Mouse (Mus musculus): ENCODE data around the gene Mta2. TPM values are rescaled to one million over a fixed set of nuclear protein-coding genes. Genes with fewer than 3 reads are reported as not detected.

Mta2 gene
- total and polyA plus RNA-seq, 3 experiments: 76.9 to 183 (median 177) TPM

DNA sequence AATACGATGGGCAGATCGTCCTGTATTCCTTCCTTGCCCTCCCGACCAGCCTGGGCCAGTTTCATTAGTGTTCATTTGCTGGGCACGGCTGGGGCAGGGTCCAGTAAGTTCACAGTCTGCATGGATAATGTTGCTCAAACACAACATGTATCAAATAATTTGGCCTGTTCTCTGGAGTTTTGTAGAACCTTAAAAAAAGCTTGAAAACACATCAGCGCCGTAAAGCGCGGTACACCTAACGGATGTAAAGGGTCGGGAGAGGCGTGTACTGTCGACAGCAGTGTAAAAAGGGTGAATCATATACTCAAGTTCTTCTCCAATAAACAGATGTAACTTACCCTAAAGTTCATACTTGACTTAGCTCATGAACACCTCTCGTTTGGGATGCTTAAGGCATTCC, 43.1 kb upstream of the Mta2 start:
- H3K9me3 ChIP-seq (replicated peaks): peaks cover 5% of the 10 kb centered on the region
- peaks cover 73% of the 10 kb centered on the region for H3K36me3 ChIP-seq (replicated peaks)
- H3K4me1 ChIP-seq (ENCODE audit: insufficient read depth, low read depth, low read length): peaks cover 71% of the 10 kb centered on the region
- ATAC-seq (ENCODE audit: extremely low read depth, insufficient number of reproducible peaks, low FRiP score, poor library complexity, severe bottlenecking) (no peak), DNase-seq (ENCODE audit: low spot score) (no peak)
- peak overlapping the region; percentile 95 for H3K4me3 ChIP-seq (ENCODE audit: low read depth, low read length)
- H3K27me3 ChIP-seq (ENCODE audit: insufficient read depth, low read length): no peaks in the 10 kb centered on the region
- TF ChIP-seq TAL1 (conservative IDR thresholded peaks at IDR 0.05; ENCODE audit: low read depth, low read length): no peak
- no peak for TF ChIP-seq GATA1 (IDR thresholded peaks at IDR 0.05; ENCODE audit: borderline replicate concordance, low read length)
- no peak for TF ChIP-seq CTCF (IDR thresholded peaks at IDR 0.05; ENCODE audit: low read depth, low read length)
- no peak for TF ChIP-seq GATA2 (IDR thresholded peaks at IDR 0.05; ENCODE audit: borderline replicate concordance, low read depth, low read length)
- no peak for TF ChIP-seq POLR2AphosphoS5 (IDR thresholded peaks at IDR 0.05; ENCODE audit: insufficient replicate concordance, low read depth, low read length)

DNA sequence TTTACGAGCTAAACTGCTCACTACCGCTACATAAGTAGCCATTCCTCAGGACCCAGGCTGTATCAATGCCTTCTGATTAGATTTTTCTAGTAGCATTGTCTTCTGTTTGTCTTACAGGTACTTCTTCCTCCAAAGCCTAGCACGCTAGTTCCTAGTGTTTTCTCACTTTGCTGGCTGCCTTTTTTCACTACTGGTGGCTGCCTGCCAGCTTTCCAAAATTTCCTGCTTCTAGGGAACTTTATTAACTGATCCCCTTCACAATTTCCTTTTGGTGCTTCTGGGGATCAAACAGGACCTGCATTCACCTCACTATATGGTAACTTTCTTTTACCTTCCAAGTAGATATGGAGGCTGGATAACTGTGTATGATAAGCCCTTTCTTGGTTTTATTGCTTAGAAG, 42.6 kb upstream of the Mta2 start:
- H3K4me3 ChIP-seq (ENCODE audit: low read depth, low read length): peak overlapping the region; percentile 95
- TF ChIP-seq GATA1 (IDR thresholded peaks at IDR 0.05; ENCODE audit: borderline replicate concordance, low read length) (no peak), CTCF (IDR thresholded peaks at IDR 0.05; ENCODE audit: low read depth, low read length) (no peak)
- H3K4me1 ChIP-seq (ENCODE audit: insufficient read depth, low read depth, low read length): peaks cover 68% of the 10 kb centered on the region

DNA sequence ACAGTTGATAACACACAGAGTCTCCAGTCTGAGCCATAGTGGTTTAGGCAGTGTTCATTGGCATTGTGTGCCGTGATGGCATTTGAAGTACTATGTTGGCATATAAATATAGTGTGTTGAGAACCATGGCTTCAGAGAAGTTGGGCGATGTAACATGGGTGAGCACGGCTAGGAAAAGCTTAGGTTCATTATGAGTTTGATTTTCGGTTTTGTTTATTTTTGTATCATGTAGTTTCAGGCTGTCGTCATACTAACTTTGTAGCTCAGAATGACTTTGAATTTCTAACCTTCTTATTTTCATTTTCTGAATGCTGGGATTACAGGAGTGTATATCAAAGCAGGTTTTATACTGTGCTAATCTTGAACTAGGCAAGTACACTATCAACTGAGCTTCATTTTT, 38.3 kb upstream of the Mta2 start:
- Histone ChIP-seq H3K4me3 (ENCODE audit: low read depth, low read length) (no peak overlapping the region), H3K36me3 (replicated peaks) (peaks cover 88% of the 10 kb centered on the region), H3K4me1 (ENCODE audit: insufficient read depth, low read depth, low read length) (peaks cover 44% of the 10 kb centered on the region), H3K9me3 (replicated peaks) (no peaks in the 10 kb centered on the region), H3K27me3 (ENCODE audit: insufficient read depth, low read length) (no peaks in the 10 kb centered on the region)
- TF ChIP-seq CTCF (IDR thresholded peaks at IDR 0.05; ENCODE audit: low read depth, low read length): no peak
- no peak for TF ChIP-seq TAL1 (conservative IDR thresholded peaks at IDR 0.05; ENCODE audit: low read depth, low read length)
- TF ChIP-seq POLR2AphosphoS5 (IDR thresholded peaks at IDR 0.05; ENCODE audit: insufficient replicate concordance, low read depth, low read length): no peak
- TF ChIP-seq GATA2 (IDR thresholded peaks at IDR 0.05; ENCODE audit: borderline replicate concordance, low read depth, low read length): no peak
- no peak for TF ChIP-seq GATA1 (IDR thresholded peaks at IDR 0.05; ENCODE audit: borderline replicate concordance, low read length)
- DNase-seq (ENCODE audit: low spot score) (no peak), ATAC-seq (ENCODE audit: extremely low read depth, insufficient number of reproducible peaks, low FRiP score, poor library complexity, severe bottlenecking) (no peak)

More for the DNA sequence above, 42.6 kb upstream of the Mta2 start:
- Histone ChIP-seq H3K36me3 (replicated peaks) (peaks cover 78% of the 10 kb centered on the region), H3K27me3 (ENCODE audit: insufficient read depth, low read length) (no peaks in the 10 kb centered on the region), H3K9me3 (replicated peaks) (peaks cover 5% of the 10 kb centered on the region)
- ATAC-seq (ENCODE audit: extremely low read depth, insufficient number of reproducible peaks, low FRiP score, poor library complexity, severe bottlenecking): no peak
- no peak for DNase-seq (ENCODE audit: low spot score)

DNA sequence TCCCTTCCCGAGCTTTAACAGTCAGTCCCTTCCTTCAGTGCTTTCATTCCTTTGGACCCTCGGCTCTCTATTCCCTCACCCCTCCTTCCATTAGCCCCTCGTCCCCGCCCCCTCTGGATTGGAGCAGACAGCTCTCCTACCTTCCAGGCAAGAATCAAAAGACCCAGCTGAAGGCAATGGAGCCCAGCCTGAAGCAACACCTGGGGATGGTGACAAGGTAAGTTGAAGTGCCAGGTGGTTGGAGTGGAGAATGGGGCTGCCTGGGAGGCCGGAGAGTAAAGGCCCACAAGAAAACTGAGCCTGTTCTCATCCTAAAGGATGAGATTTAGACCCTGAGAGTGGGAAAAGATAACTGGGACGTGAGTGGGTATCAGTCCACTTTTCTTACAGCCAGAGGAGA, 33.1 kb upstream of the Mta2 start:
- H3K9me3 ChIP-seq (replicated peaks): no peaks in the 10 kb centered on the region
- ATAC-seq (ENCODE audit: extremely low read depth, insufficient number of reproducible peaks, low FRiP score, poor library complexity, severe bottlenecking) (no peak), DNase-seq (ENCODE audit: low spot score) (no peak)
- H3K27me3 ChIP-seq (ENCODE audit: insufficient read depth, low read length): no peaks in the 10 kb centered on the region
- peaks cover 13% of the 10 kb centered on the region for H3K4me1 ChIP-seq (ENCODE audit: insufficient read depth, low read depth, low read length)
- TF ChIP-seq TAL1 (conservative IDR thresholded peaks at IDR 0.05; ENCODE audit: low read depth, low read length): no peak
- no peak for TF ChIP-seq GATA2 (IDR thresholded peaks at IDR 0.05; ENCODE audit: borderline replicate concordance, low read depth, low read length)
- TF ChIP-seq CTCF (IDR thresholded peaks at IDR 0.05; ENCODE audit: low read depth, low read length): no peak
- no peak for TF ChIP-seq POLR2AphosphoS5 (IDR thresholded peaks at IDR 0.05; ENCODE audit: insufficient replicate concordance, low read depth, low read length)
- TF ChIP-seq GATA1 (IDR thresholded peaks at IDR 0.05; ENCODE audit: borderline replicate concordance, low read length): no peak
- no peak overlapping the region for H3K4me3 ChIP-seq (ENCODE audit: low read depth, low read length)
- H3K36me3 ChIP-seq (replicated peaks): peaks cover 98% of the 10 kb centered on the region

DNA sequence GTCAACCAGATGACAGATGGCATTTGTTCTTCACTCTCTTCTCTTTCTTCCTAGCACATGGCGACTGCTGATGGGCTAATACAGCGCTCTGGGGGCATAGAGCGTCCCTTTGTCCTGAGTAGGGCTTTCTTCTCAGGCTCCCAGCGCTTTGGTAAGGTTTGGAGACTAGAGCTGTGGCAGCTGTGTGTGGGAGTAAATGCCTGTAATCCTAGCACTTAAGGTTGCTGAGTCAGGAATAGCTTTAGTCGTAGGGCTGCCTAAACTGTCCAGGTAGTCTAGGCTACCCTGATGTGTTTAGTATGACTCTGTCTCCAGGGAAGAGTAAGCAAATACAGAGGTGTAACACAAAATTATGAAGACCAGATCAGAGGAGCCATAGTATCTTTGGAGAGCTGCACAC, 29.9 kb upstream of the Mta2 start:
- ATAC-seq (ENCODE audit: extremely low read depth, insufficient number of reproducible peaks, low FRiP score, poor library complexity, severe bottlenecking) (no peak), DNase-seq (ENCODE audit: low spot score) (no peak)
- Histone ChIP-seq H3K27me3 (ENCODE audit: insufficient read depth, low read length) (no peaks in the 10 kb centered on the region), H3K9me3 (replicated peaks) (no peaks in the 10 kb centered on the region), H3K36me3 (replicated peaks) (peaks cover 100% of the 10 kb centered on the region), H3K4me3 (ENCODE audit: low read depth, low read length) (no peak overlapping the region), H3K4me1 (ENCODE audit: insufficient read depth, low read depth, low read length) (peaks cover 10% of the 10 kb centered on the region)
- TF ChIP-seq GATA2 (IDR thresholded peaks at IDR 0.05; ENCODE audit: borderline replicate concordance, low read depth, low read length) (no peak), CTCF (IDR thresholded peaks at IDR 0.05; ENCODE audit: low read depth, low read length) (no peak), TAL1 (conservative IDR thresholded peaks at IDR 0.05; ENCODE audit: low read depth, low read length) (no peak), POLR2AphosphoS5 (IDR thresholded peaks at IDR 0.05; ENCODE audit: insufficient replicate concordance, low read depth, low read length) (no peak), GATA1 (IDR thresholded peaks at IDR 0.05; ENCODE audit: borderline replicate concordance, low read length) (no peak)

DNA sequence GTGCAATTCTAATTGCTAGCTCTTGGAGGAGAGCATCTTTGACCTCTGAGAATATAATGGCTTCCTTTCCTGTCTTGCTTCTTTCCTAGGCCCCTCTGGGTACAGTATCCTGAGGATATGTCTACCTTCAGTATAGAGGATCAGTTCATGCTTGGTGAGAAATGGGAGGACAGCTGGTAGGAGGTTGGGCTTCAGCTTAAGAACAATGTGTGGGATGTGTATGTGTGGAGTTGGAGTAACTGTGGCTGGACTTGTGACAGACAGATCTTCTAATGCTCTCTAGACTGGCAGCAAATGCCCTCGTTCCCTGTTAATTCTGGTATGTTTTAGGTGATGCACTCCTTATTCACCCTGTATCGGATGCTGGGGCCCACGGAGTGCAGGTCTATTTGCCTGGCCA, 27.5 kb upstream of the Mta2 start:
- H3K27me3 ChIP-seq (ENCODE audit: insufficient read depth, low read length): no peaks in the 10 kb centered on the region
- ATAC-seq (ENCODE audit: extremely low read depth, insufficient number of reproducible peaks, low FRiP score, poor library complexity, severe bottlenecking) (no peak), DNase-seq (ENCODE audit: low spot score) (no peak)
- TF ChIP-seq GATA1 (IDR thresholded peaks at IDR 0.05; ENCODE audit: borderline replicate concordance, low read length) (no peak), TAL1 (conservative IDR thresholded peaks at IDR 0.05; ENCODE audit: low read depth, low read length) (no peak), GATA2 (IDR thresholded peaks at IDR 0.05; ENCODE audit: borderline replicate concordance, low read depth, low read length) (no peak), POLR2AphosphoS5 (IDR thresholded peaks at IDR 0.05; ENCODE audit: insufficient replicate concordance, low read depth, low read length) (no peak)
- peaks cover 86% of the 10 kb centered on the region for H3K36me3 ChIP-seq (replicated peaks)
- H3K4me1 ChIP-seq (ENCODE audit: insufficient read depth, low read depth, low read length): peaks cover 5% of the 10 kb centered on the region; the same call in 1 of the 2 replicates
- H3K4me3 ChIP-seq (ENCODE audit: low read depth, low read length): no peak overlapping the region
- H3K9me3 ChIP-seq (replicated peaks): no peaks in the 10 kb centered on the region

DNA sequence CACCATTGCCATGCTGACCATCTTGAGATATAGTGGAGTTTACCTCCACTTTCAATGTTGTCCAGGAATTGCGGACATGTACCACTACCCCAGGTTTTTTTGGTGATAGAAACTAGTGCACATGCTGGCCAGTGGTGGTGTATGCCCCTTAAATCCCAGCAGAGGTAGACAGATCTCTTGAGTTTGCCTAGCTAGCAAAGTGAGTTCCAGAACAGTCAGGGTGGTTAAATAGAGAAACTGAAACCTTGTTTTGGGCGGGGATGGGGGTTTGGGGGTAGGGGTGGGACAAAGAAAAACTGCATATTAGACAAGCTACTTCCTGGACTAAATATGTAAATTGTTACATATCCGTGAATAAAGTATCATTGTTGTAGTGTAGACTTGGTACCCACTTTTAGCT, 22.7 kb upstream of the Mta2 start:
- ATAC-seq (ENCODE audit: extremely low read depth, insufficient number of reproducible peaks, low FRiP score, poor library complexity, severe bottlenecking): no peak
- H3K36me3 ChIP-seq (replicated peaks): peaks cover 57% of the 10 kb centered on the region
- no peak overlapping the region for H3K4me3 ChIP-seq (ENCODE audit: low read depth, low read length)
- peaks cover 45% of the 10 kb centered on the region for H3K4me1 ChIP-seq (ENCODE audit: insufficient read depth, low read depth, low read length)
- no peak for TF ChIP-seq GATA1 (IDR thresholded peaks at IDR 0.05; ENCODE audit: borderline replicate concordance, low read length)
- TF ChIP-seq POLR2AphosphoS5 (IDR thresholded peaks at IDR 0.05; ENCODE audit: insufficient replicate concordance, low read depth, low read length): no peak
- no peaks in the 10 kb centered on the region for H3K9me3 ChIP-seq (replicated peaks)
- DNase-seq (ENCODE audit: low spot score): no peak
- H3K27me3 ChIP-seq (ENCODE audit: insufficient read depth, low read length): no peaks in the 10 kb centered on the region
